Mouse (Mus musculus): Measurements from ENCODE around the gene Pdhb. TPM values are rescaled to one million over a fixed set of nuclear protein-coding genes. Genes with fewer than 3 reads are reported as not detected.

Pdhb gene
- total and polyA plus RNA-seq, 2 experiments, result 62.8 to 177 TPM

- H3K4me3 ChIP-seq (ENCODE audit: insufficient read depth, low read depth, low read length), result no peak overlapping the region
- DNase-seq (ENCODE audit: extremely low read depth, low read depth, low spot score), result no peak
- TF ChIP-seq POLR2A (IDR thresholded peaks at IDR 0.05; ENCODE audit: extremely low read depth, insufficient read depth, low read length) (no peak), CTCF (IDR thresholded peaks at IDR 0.05; ENCODE audit: low read depth, low read length) (no peak)
- no peak overlapping the region for H3K9ac ChIP-seq (ENCODE audit: low read depth, low read length)
- peaks cover 2% of the 10 kb centered on the region; the same call in 1 of the 2 replicates for H3K4me1 ChIP-seq (ENCODE audit: control insufficient read depth, insufficient read depth, low read length)
- H3K27me3 ChIP-seq (ENCODE audit: control insufficient read depth, insufficient read depth, low read length), result no peaks in the 10 kb centered on the region
- peaks cover 51% of the 10 kb centered on the region for H3K36me3 ChIP-seq (ENCODE audit: control insufficient read depth, insufficient read depth, low read length)
- WGBS, result 82% methylated on average over 7 of the region's 7 CpGs
- H3K79me2 ChIP-seq (ENCODE audit: control insufficient read depth, insufficient read depth, low read length), result no peaks in the 10 kb centered on the region
- no peak overlapping the region for H3K27ac ChIP-seq (replicated peaks; ENCODE audit: insufficient read depth, low read depth, low read length)
These were observed 8.4 kb downstream of the Pdhb start for GRCm38 (mm10) chr14:8164463-8164862.

GRCm38 (mm10) chr14:8161777-8162176 lies 11.0 kb downstream of the Pdhb start:
- Histone ChIP-seq H3K27ac (replicated peaks; ENCODE audit: insufficient read depth, low read depth, low read length) (no peak overlapping the region), H3K4me1 (ENCODE audit: control insufficient read depth, insufficient read depth, low read length) (no peaks in the 10 kb centered on the region), H3K79me2 (ENCODE audit: control insufficient read depth, insufficient read depth, low read length) (no peaks in the 10 kb centered on the region), H3K27me3 (ENCODE audit: control insufficient read depth, insufficient read depth, low read length) (no peaks in the 10 kb centered on the region), H3K4me3 (ENCODE audit: insufficient read depth, low read depth, low read length) (no peak overlapping the region), H3K9ac (ENCODE audit: low read depth, low read length) (no peak overlapping the region), H3K36me3 (ENCODE audit: control insufficient read depth, insufficient read depth, low read length) (peaks cover 38% of the 10 kb centered on the region)
- peak; percentile 55 for TF ChIP-seq CTCF (IDR thresholded peaks at IDR 0.05; ENCODE audit: low read depth, low read length)
- TF ChIP-seq POLR2A (IDR thresholded peaks at IDR 0.05; ENCODE audit: extremely low read depth, insufficient read depth, low read length), result no peak
- 86% methylated on average over 2 of the region's 2 CpGs for WGBS
- DNase-seq (ENCODE audit: extremely low read depth, low read depth, low spot score), result peak; percentile 24

DNA sequence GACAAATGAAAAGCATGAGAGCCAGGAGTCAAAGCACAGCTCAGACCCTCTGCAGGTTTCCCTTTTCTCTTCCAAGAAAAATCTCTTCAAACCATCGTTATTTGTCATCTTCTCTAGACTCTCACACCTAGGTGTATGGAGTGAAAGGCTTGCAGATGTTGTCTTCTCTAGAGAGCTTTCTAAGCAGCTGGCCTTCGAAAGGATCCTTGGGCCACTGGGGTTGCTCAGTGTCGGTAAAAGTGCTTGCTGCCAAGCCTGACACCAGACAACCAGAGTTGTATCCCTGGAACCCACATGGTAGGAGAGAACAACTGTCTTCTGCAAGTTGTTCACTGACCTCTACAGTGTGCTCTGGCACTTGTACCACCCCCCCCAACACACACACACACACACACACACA lies 13.7 kb downstream of the Pdhb start:
- DNase-seq (ENCODE audit: extremely low read depth, low read depth, low spot score), result no peak
- H3K79me2 ChIP-seq (ENCODE audit: control insufficient read depth, insufficient read depth, low read length), result no peaks in the 10 kb centered on the region
- 85% methylated on average over 3 of the region's 3 CpGs for WGBS
- H3K27ac ChIP-seq (replicated peaks; ENCODE audit: insufficient read depth, low read depth, low read length), result no peak overlapping the region
- TF ChIP-seq CTCF (IDR thresholded peaks at IDR 0.05; ENCODE audit: low read depth, low read length) (no peak), POLR2A (IDR thresholded peaks at IDR 0.05; ENCODE audit: extremely low read depth, insufficient read depth, low read length) (no peak)
- no peaks in the 10 kb centered on the region for H3K4me1 ChIP-seq (ENCODE audit: control insufficient read depth, insufficient read depth, low read length)
- no peak overlapping the region for H3K9ac ChIP-seq (ENCODE audit: low read depth, low read length)
- no peaks in the 10 kb centered on the region for H3K27me3 ChIP-seq (ENCODE audit: control insufficient read depth, insufficient read depth, low read length)
- H3K4me3 ChIP-seq (ENCODE audit: insufficient read depth, low read depth, low read length), result no peak overlapping the region
- H3K36me3 ChIP-seq (ENCODE audit: control insufficient read depth, insufficient read depth, low read length), result peaks cover 27% of the 10 kb centered on the region

- 75% methylated on average over 3 of the region's 3 CpGs for WGBS
- Histone ChIP-seq H3K4me3 (ENCODE audit: insufficient read depth, low read depth, low read length) (no peak overlapping the region), H3K79me2 (ENCODE audit: control insufficient read depth, insufficient read depth, low read length) (no peaks in the 10 kb centered on the region), H3K36me3 (ENCODE audit: control insufficient read depth, insufficient read depth, low read length) (peaks cover 28% of the 10 kb centered on the region), H3K9ac (ENCODE audit: low read depth, low read length) (no peak overlapping the region), H3K27me3 (ENCODE audit: control insufficient read depth, insufficient read depth, low read length) (no peaks in the 10 kb centered on the region), H3K4me1 (ENCODE audit: control insufficient read depth, insufficient read depth, low read length) (no peaks in the 10 kb centered on the region), H3K27ac (replicated peaks; ENCODE audit: insufficient read depth, low read depth, low read length) (no peak overlapping the region)
- TF ChIP-seq POLR2A (IDR thresholded peaks at IDR 0.05; ENCODE audit: extremely low read depth, insufficient read depth, low read length) (no peak), CTCF (IDR thresholded peaks at IDR 0.05; ENCODE audit: low read depth, low read length) (no peak)
- no peak for DNase-seq (ENCODE audit: extremely low read depth, low read depth, low spot score)
These were observed 14.1 kb downstream of the Pdhb start for GRCm38 (mm10) chr14:8158721-8159120.

GRCm38 (mm10) chr14:8156947-8157346 lies 15.9 kb downstream of the Pdhb start:
- no peak for DNase-seq (ENCODE audit: extremely low read depth, low read depth, low spot score)
- Histone ChIP-seq H3K4me1 (ENCODE audit: control insufficient read depth, insufficient read depth, low read length) (no peaks in the 10 kb centered on the region), H3K9ac (ENCODE audit: low read depth, low read length) (no peak overlapping the region), H3K4me3 (ENCODE audit: insufficient read depth, low read depth, low read length) (no peak overlapping the region), H3K36me3 (ENCODE audit: control insufficient read depth, insufficient read depth, low read length) (peaks cover 32% of the 10 kb centered on the region), H3K79me2 (ENCODE audit: control insufficient read depth, insufficient read depth, low read length) (no peaks in the 10 kb centered on the region), H3K27me3 (ENCODE audit: control insufficient read depth, insufficient read depth, low read length) (no peaks in the 10 kb centered on the region), H3K27ac (replicated peaks; ENCODE audit: insufficient read depth, low read depth, low read length) (no peak overlapping the region)
- 58% methylated on average over 3 of the region's 3 CpGs for WGBS
- TF ChIP-seq POLR2A (IDR thresholded peaks at IDR 0.05; ENCODE audit: extremely low read depth, insufficient read depth, low read length) (no peak), CTCF (IDR thresholded peaks at IDR 0.05; ENCODE audit: low read depth, low read length) (0 out of 2 replicates have a peak, but pooled peaks have one; percentile 12)

- DNase-seq (ENCODE audit: extremely low read depth, low read depth, low spot score), result no peak
- Histone ChIP-seq H3K9ac (ENCODE audit: low read depth, low read length) (no peak overlapping the region), H3K27ac (replicated peaks; ENCODE audit: insufficient read depth, low read depth, low read length) (no peak overlapping the region), H3K27me3 (ENCODE audit: control insufficient read depth, insufficient read depth, low read length) (no peaks in the 10 kb centered on the region), H3K36me3 (ENCODE audit: control insufficient read depth, insufficient read depth, low read length) (peaks cover 39% of the 10 kb centered on the region), H3K79me2 (ENCODE audit: control insufficient read depth, insufficient read depth, low read length) (no peaks in the 10 kb centered on the region), H3K4me3 (ENCODE audit: insufficient read depth, low read depth, low read length) (no peak overlapping the region), H3K4me1 (ENCODE audit: control insufficient read depth, insufficient read depth, low read length) (no peaks in the 10 kb centered on the region)
- TF ChIP-seq CTCF (IDR thresholded peaks at IDR 0.05; ENCODE audit: low read depth, low read length) (no peak), POLR2A (IDR thresholded peaks at IDR 0.05; ENCODE audit: extremely low read depth, insufficient read depth, low read length) (no peak)
- 90% methylated on average over 3 of the region's 3 CpGs for WGBS
These were observed 18.8 kb downstream of the Pdhb start for GRCm38 (mm10) chr14:8154072-8154471.
